Mouse (Mus musculus): ENCODE measurements at regions not wholly inside any gene's neighbourhood (a gene's known extent, or its start where the extent isn't known, plus 50 kb on each side); places are given as distances from the start of the nearest gene placed in this dataset.

DNA sequence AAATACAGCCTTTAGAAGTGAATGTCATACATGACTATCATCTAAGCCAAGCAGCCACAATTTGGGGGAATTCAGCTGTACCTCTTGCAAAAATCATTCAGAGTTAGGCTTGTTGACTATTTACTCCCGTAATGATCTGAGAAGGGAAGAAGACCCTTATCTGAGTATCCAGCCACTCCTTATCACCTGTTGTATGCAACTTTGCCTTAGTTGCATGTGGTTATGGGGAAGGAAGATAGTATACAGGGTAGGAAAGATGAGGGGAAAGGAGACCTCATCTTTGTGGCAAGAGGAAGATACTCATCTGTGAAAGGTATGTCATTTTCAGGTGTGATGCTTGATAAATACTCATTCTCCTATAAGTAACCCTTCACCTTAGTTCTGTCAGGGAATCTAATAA lies 624.6 kb downstream of the Nova1 start:
- H3K4me1 ChIP-seq = no peaks in the 10 kb centered on the region
- DNase-seq (ENCODE audit: low spot score) = no peak
- H3K27me3 ChIP-seq (replicated peaks; ENCODE audit: low read depth, poor library complexity, severe bottlenecking) = no peaks in the 10 kb centered on the region
- WGBS = 90% methylated on average over 1 of the region's 1 CpGs
- H3K9me3 ChIP-seq = no peaks in the 10 kb centered on the region
- H3K27ac ChIP-seq (replicated peaks) = no peak overlapping the region
- no peak overlapping the region for H3K4me3 ChIP-seq
- H3K36me3 ChIP-seq (replicated peaks) = no peaks in the 10 kb centered on the region

Data from embryonic facial prominence, embryonic 10.5 days (tissue).